Mouse (Mus musculus) MEL (cell line): Measurements from ENCODE around the gene Mrpl44. TPM values are rescaled to one million over a fixed set of nuclear protein-coding genes. Genes with fewer than 3 reads are reported as not detected.

Experiments used
- DNase-seq: peaks from one replicate; pipeline ENCODE4 v3.0.0; 2011; ENCODE audit warnings: low read depth, low spot score
- H3K27ac ChIP-seq: 2 replicates; pipeline ENCODE4 v1.5.1; 2012; ENCODE audit warnings: low read depth, mild to moderate bottlenecking, control low read depth, low read length, moderate library complexity; ENCODE audit not compliant: control insufficient read depth
- H3K27me3 ChIP-seq, 2 experiments: fragments of 150-350 bp in 1 of 2; sonication (generic) in 1 of 2; 2 replicates each; pipeline ENCODE4 v1.6.1; 2012; ENCODE audit warnings: low read length in 2 of 2, mild to moderate bottlenecking in 2 of 2, improper control_type of control experiment in 1 of 2, moderate library complexity in 1 of 2; ENCODE audit not compliant: insufficient read depth in 2 of 2, control insufficient read depth in 1 of 2
- H3K36me3 ChIP-seq, 2 experiments: 2 replicates each; pipeline ENCODE4 v1.6.1; 2012 to 2014; ENCODE audit warnings: low read length in 2 of 2, improper control_type of control experiment in 1 of 2, inconsistent platforms in 1 of 2, mild to moderate bottlenecking in 1 of 2; ENCODE audit not compliant: insufficient read depth in 2 of 2, control insufficient read depth in 1 of 2
- H3K4me1 ChIP-seq, 2 experiments: fragments of 150-350 bp in 1 of 2; sonication (generic) in 1 of 2; 2 replicates each; pipeline ENCODE4 v1.6.1; 2012; ENCODE audit warnings: low read length in 2 of 2, improper control_type of control experiment in 1 of 2, mild to moderate bottlenecking in 1 of 2; ENCODE audit not compliant: insufficient read depth in 2 of 2, control insufficient read depth in 1 of 2
- H3K4me3 ChIP-seq, 2 experiments: fragments of 150-350 bp in 1 of 2; sonication (generic) in 1 of 2; 2 replicates each; pipeline ENCODE4 v1.5.1; 2012; ENCODE audit warnings: low read depth in 2 of 2, low read length in 2 of 2, mild to moderate bottlenecking in 2 of 2, moderate library complexity in 2 of 2, control low read depth in 1 of 2, improper control_type of control experiment in 1 of 2; ENCODE audit not compliant: control insufficient read depth in 1 of 2, insufficient read depth in 1 of 2
- H3K79me2 ChIP-seq: 2 replicates; pipeline ENCODE4 v1.6.1; 2012; ENCODE audit warnings: mild to moderate bottlenecking, low read length, moderate library complexity; ENCODE audit not compliant: control insufficient read depth, poor library complexity, insufficient read depth
- H3K9ac ChIP-seq: 2 replicates; pipeline ENCODE4 v1.6.1; 2012; ENCODE audit warnings: low read depth, mild to moderate bottlenecking, control low read depth, low read length, moderate library complexity; ENCODE audit not compliant: control insufficient read depth, poor library complexity, severe bottlenecking
- H3K9me3 ChIP-seq: fragments of 150-350 bp; sonication (generic); replicated peaks from 2 replicates; pipeline ENCODE4 v1.6.1; 2012; ENCODE audit warnings: mild to moderate bottlenecking, low read length, improper control_type of control experiment, moderate library complexity; ENCODE audit not compliant: insufficient read depth
- BHLHE40 ChIP-seq: IDR thresholded peaks from 2 replicates; pipeline ENCODE4 v1.6.1; 2012; ENCODE audit warnings: low read depth, mild to moderate bottlenecking, inconsistent platforms, low read length, improper control_type of control experiment, borderline replicate concordance
- CHD1 ChIP-seq: IDR thresholded peaks from 2 replicates; pipeline ENCODE4 v1.6.1; 2012; ENCODE audit warnings: low read depth, mild to moderate bottlenecking, inconsistent platforms, low read length, improper control_type of control experiment
- CTCF ChIP-seq, 3 experiments: IDR thresholded peaks in 2 of 3; conservative IDR thresholded peaks in 1 of 3; 2 replicates each; pipeline ENCODE4 v1.5.1; 2011 to 2012; ENCODE audit warnings: low read length in 3 of 3, low read depth in 2 of 3, mild to moderate bottlenecking in 2 of 3, improper control_type of control experiment in 1 of 3, inconsistent platforms in 1 of 3, mixed read lengths in 1 of 3, moderate library complexity in 1 of 3; ENCODE audit not compliant: control insufficient read depth in 1 of 3, insufficient read depth in 1 of 3, poor library complexity in 1 of 3, severe bottlenecking in 1 of 3
- E2F4 ChIP-seq: IDR thresholded peaks from 2 replicates; pipeline ENCODE4 v1.6.1; 2011; ENCODE audit warnings: low read depth, low read length, improper control_type of control experiment, borderline replicate concordance
- ELF1 ChIP-seq: IDR thresholded peaks from 2 replicates; pipeline ENCODE4 v1.6.1; 2014; ENCODE audit warnings: low read depth, mild to moderate bottlenecking, inconsistent platforms, low read length, improper control_type of control experiment, moderate library complexity
- ETS1 ChIP-seq: IDR thresholded peaks from 2 replicates; pipeline ENCODE4 v1.6.1; 2012; ENCODE audit warnings: low read depth, mild to moderate bottlenecking, inconsistent platforms, low read length, improper control_type of control experiment, moderate library complexity
- GABPA ChIP-seq: IDR thresholded peaks from 2 replicates; pipeline ENCODE4 v1.6.1; 2012; ENCODE audit warnings: low read depth, mild to moderate bottlenecking, inconsistent platforms, low read length, improper control_type of control experiment, moderate library complexity
- GATA1 ChIP-seq: IDR thresholded peaks from 2 replicates; pipeline ENCODE4 v1.6.1; 2011; ENCODE audit warnings: low read depth, low read length, improper control_type of control experiment
- HCFC1 ChIP-seq: IDR thresholded peaks from 2 replicates; pipeline ENCODE4 v1.6.1; 2012; ENCODE audit warnings: low read depth, mild to moderate bottlenecking, inconsistent platforms, low read length, improper control_type of control experiment, moderate library complexity
- JUND ChIP-seq: IDR thresholded peaks from 2 replicates; pipeline ENCODE4 v1.6.1; 2011; ENCODE audit warnings: low read depth, mild to moderate bottlenecking, improper control_type of control experiment, low read length
- MAFK ChIP-seq: IDR thresholded peaks from 2 replicates; pipeline ENCODE4 v1.6.1; 2011; ENCODE audit warnings: low read depth, mild to moderate bottlenecking, low read length, improper control_type of control experiment, borderline replicate concordance
- MAX ChIP-seq: IDR thresholded peaks from 2 replicates; pipeline ENCODE4 v1.6.1; 2011; ENCODE audit warnings: low read length, improper control_type of control experiment
- MAZ ChIP-seq: IDR thresholded peaks from 2 replicates; pipeline ENCODE4 v1.6.1; 2012; ENCODE audit warnings: low read depth, mild to moderate bottlenecking, inconsistent platforms, low read length, improper control_type of control experiment
- MEF2A ChIP-seq: IDR thresholded peaks from 2 replicates; pipeline ENCODE4 v1.6.1; 2014; ENCODE audit warnings: low read depth, mild to moderate bottlenecking, inconsistent platforms, low read length, improper control_type of control experiment; ENCODE audit not compliant: poor library complexity, insufficient replicate concordance, severe bottlenecking; ENCODE audit errors: extremely low read depth
- MXI1 ChIP-seq: IDR thresholded peaks from 2 replicates; pipeline ENCODE4 v1.6.1; 2011; ENCODE audit warnings: mild to moderate bottlenecking, low read depth, low read length, improper control_type of control experiment
- MYB ChIP-seq: IDR thresholded peaks from 2 replicates; pipeline ENCODE4 v1.6.1; 2011; ENCODE audit warnings: mild to moderate bottlenecking, low read depth, low read length, improper control_type of control experiment
- MYC ChIP-seq: IDR thresholded peaks from 2 replicates; pipeline ENCODE4 v1.6.1; 2011; ENCODE audit warnings: low read depth, mild to moderate bottlenecking, low read length, improper control_type of control experiment, moderate library complexity
- NELFE ChIP-seq: IDR thresholded peaks from 2 replicates; pipeline ENCODE4 v1.6.1; 2011; ENCODE audit warnings: low read depth, low read length, improper control_type of control experiment
- NRF1 ChIP-seq: IDR thresholded peaks from 2 replicates; pipeline ENCODE4 v1.6.1; 2014; ENCODE audit warnings: low read depth, mild to moderate bottlenecking, inconsistent platforms, low read length, improper control_type of control experiment, moderate library complexity; ENCODE audit not compliant: poor library complexity, insufficient read depth, severe bottlenecking
- POLR2A ChIP-seq, 2 experiments: IDR thresholded peaks; 2 replicates each; pipeline ENCODE4 v1.6.1; 2011 to 2012; ENCODE audit warnings: low read length in 2 of 2, mild to moderate bottlenecking in 2 of 2, control low read depth in 1 of 2, improper control_type of control experiment in 1 of 2, low read depth in 1 of 2, moderate library complexity in 1 of 2; ENCODE audit not compliant: control insufficient read depth in 1 of 2, insufficient read depth in 1 of 2, poor library complexity in 1 of 2
- POLR2AphosphoS5 ChIP-seq: IDR thresholded peaks from 2 replicates; pipeline ENCODE4 v1.6.1; 2012; ENCODE audit warnings: low read depth, borderline replicate concordance, mild to moderate bottlenecking, inconsistent platforms, low read length, moderate library complexity, mixed read lengths
- RAD21 ChIP-seq: IDR thresholded peaks from 2 replicates; pipeline ENCODE4 v1.6.1; 2011; ENCODE audit warnings: mild to moderate bottlenecking, low read depth, low read length, improper control_type of control experiment
- RCOR1 ChIP-seq: IDR thresholded peaks from 2 replicates; pipeline ENCODE4 v1.6.1; 2012; ENCODE audit warnings: low read depth, mild to moderate bottlenecking, inconsistent platforms, low read length, improper control_type of control experiment
- SMC3 ChIP-seq: IDR thresholded peaks from 2 replicates; pipeline ENCODE4 v1.6.1; 2011; ENCODE audit warnings: low read depth, low read length, improper control_type of control experiment
- TAL1 ChIP-seq: IDR thresholded peaks from 2 replicates; pipeline ENCODE4 v1.6.1; 2012; ENCODE audit warnings: mild to moderate bottlenecking, inconsistent platforms, low read length, moderate library complexity, mixed read lengths
- TBP ChIP-seq: IDR thresholded peaks from 2 replicates; pipeline ENCODE4 v1.8.0; 2011; ENCODE audit warnings: low read depth, low read length, improper control_type of control experiment
- UBTF ChIP-seq: IDR thresholded peaks from 2 replicates; pipeline ENCODE4 v1.6.1; 2012; ENCODE audit warnings: low read depth, mild to moderate bottlenecking, inconsistent platforms, low read length, improper control_type of control experiment, moderate library complexity, borderline replicate concordance; ENCODE audit not compliant: insufficient read depth
- USF1 ChIP-seq: IDR thresholded peaks from 2 replicates; pipeline ENCODE4 v1.6.1; 2014; ENCODE audit warnings: low read depth, mild to moderate bottlenecking, inconsistent platforms, low read length, improper control_type of control experiment, moderate library complexity
- ZC3H11A ChIP-seq: IDR thresholded peaks from 2 replicates; pipeline ENCODE4 v1.6.1; 2012; ENCODE audit warnings: low read depth, mild to moderate bottlenecking, inconsistent platforms, low read length, improper control_type of control experiment
- ZKSCAN1 ChIP-seq: IDR thresholded peaks from 2 replicates; pipeline ENCODE4 v1.6.1; 2012; ENCODE audit warnings: low read depth, mild to moderate bottlenecking, inconsistent platforms, low read length, improper control_type of control experiment, moderate library complexity
- ZNF384 ChIP-seq: IDR thresholded peaks from 2 replicates; pipeline ENCODE4 v1.6.1; 2012; ENCODE audit warnings: low read depth, mild to moderate bottlenecking, inconsistent platforms, low read length, improper control_type of control experiment
- polyA plus RNA-seq, 2 experiments: library from polyadenylated mRNA; stranded (reverse) in 1 of 2; unstranded in 1 of 2; fragments of >175 nt in 1 of 2; fragments of >200 nt in 1 of 2; gene quantifications; 2 replicates each; pipeline versions ENCODE4 v1.2.1 to v1.2.4; 2012; ENCODE audit warnings: low replicate concordance in 2 of 2, low read depth in 1 of 2; ENCODE audit not compliant: insufficient read length in 2 of 2, insufficient read depth in 1 of 2, missing spikeins in 1 of 2
- total RNA-seq: library from RNA; depleted of rRNA; stranded (reverse); fragments of 300-350 nt; gene quantifications from 2 replicates; pipeline ENCODE4 v1.2.3, GENCODE M21; 2012

The Mrpl44 gene
- total and polyA plus RNA-seq, 3 experiments, result 52.6 to 63.2 TPM; not detected in 1

DNA sequence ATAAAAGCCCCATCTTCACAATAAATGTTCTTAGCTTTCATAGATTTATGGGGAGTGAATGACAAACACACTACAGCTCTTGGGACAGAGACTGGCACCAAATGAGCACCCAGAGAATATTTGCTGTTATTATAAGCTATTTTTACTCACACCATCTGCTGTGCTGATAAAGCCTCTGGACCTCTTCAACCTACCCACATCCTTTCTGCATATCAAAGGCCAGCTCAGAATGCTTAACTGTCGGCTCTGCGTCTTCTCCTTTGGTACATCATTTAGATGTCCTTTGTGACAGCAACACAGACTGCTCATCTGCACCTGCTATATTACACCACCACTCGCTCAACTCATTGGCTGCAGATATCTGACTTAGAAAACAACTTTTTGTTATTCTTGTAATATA lies 21.3 kb downstream of the Mrpl44 start:
- H3K27me3 ChIP-seq, result no peaks in the 10 kb centered on the region
- H3K4me3 ChIP-seq, result no peak overlapping the region
- no peak for TF ChIP-seq CTCF (IDR thresholded peaks at IDR 0.05 in 2 of 3, conservative IDR thresholded peaks at IDR 0.05 in 1 of 3; ENCODE audit: control insufficient read depth in 1 of 3, insufficient read depth in 1 of 3, low read depth in 2 of 3, low read length in 3 of 3, poor library complexity in 1 of 3, severe bottlenecking in 1 of 3)
- TF ChIP-seq SMC3, result no peak
- TF ChIP-seq POLR2A (IDR thresholded peaks at IDR 0.05; ENCODE audit: control insufficient read depth in 1 of 2, insufficient read depth in 1 of 2, low read depth in 1 of 2, low read length in 2 of 2, poor library complexity in 1 of 2), result no peak
- no peak for TF ChIP-seq MAX
- no peak for TF ChIP-seq MYC
- TF ChIP-seq TBP, result no peak
- no peak for TF ChIP-seq ZC3H11A
- TF ChIP-seq MAZ, result no peak
- TF ChIP-seq USF1, result no peak
- TF ChIP-seq MEF2A, result no peak
- TF ChIP-seq ETS1, result no peak
- no peak for TF ChIP-seq MAFK
- no peak for TF ChIP-seq RAD21
- TF ChIP-seq JUND, result no peak
- no peak for TF ChIP-seq HCFC1
- TF ChIP-seq MYB, result no peak
- TF ChIP-seq TAL1, result no peak
- no peak for TF ChIP-seq MXI1
- TF ChIP-seq CHD1, result no peak
- no peak for TF ChIP-seq BHLHE40
- DNase-seq, result no peak
- no peaks in the 10 kb centered on the region for H3K9me3 ChIP-seq
- H3K4me1 ChIP-seq, result no peaks in the 10 kb centered on the region
- no peaks in the 10 kb centered on the region for H3K79me2 ChIP-seq
- H3K9ac ChIP-seq, result no peak overlapping the region
- H3K36me3 ChIP-seq, result no peaks in the 10 kb centered on the region
- H3K27ac ChIP-seq, result no peak overlapping the region

DNA sequence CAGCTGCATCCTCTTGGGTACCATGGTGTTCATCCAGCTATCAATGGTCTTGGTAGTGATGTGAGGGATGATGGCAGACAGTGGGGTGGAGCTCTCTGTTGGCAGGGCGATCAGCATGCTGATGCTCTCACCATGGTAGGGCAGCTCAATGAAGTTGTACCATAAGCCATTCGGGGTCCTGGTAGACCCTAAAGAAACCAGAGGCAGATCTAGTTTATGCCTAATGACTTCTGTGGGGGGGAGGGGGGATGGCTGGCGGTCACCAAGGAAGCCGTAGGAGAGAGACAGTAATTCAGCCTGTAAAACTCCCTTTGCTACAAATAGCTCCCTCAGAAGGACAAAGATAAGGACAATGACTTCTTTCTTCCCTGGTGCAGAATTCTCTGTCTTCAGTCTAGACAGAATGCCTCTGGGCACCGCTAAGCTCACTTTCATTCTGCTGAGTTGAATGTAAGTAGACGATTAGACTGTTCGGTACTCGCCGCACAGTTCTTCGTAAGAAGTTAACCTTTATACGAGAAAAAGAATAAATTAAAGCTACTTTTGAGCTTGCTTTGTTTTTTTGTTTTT lies 27.1 kb downstream of the Mrpl44 start:
- no peaks in the 10 kb centered on the region for H3K36me3 ChIP-seq
- H3K4me3 ChIP-seq, result no peak overlapping the region

More for the DNA sequence above, 27.1 kb downstream of the Mrpl44 start:
- Histone ChIP-seq H3K79me2 (no peaks in the 10 kb centered on the region), H3K27ac (no peak overlapping the region), H3K9me3 (no peaks in the 10 kb centered on the region), H3K27me3 (no peaks in the 10 kb centered on the region), H3K9ac (no peak overlapping the region), H3K4me1 (no peaks in the 10 kb centered on the region)
- DNase-seq, result no peak
- TF ChIP-seq BHLHE40 (no peak), ETS1 (no peak), NELFE (no peak), MAZ (no peak), USF1 (no peak), POLR2AphosphoS5 (no peak), E2F4 (no peak), CTCF (IDR thresholded peaks at IDR 0.05 in 2 of 3, conservative IDR thresholded peaks at IDR 0.05 in 1 of 3; ENCODE audit: control insufficient read depth in 1 of 3, insufficient read depth in 1 of 3, low read depth in 2 of 3, low read length in 3 of 3, poor library complexity in 1 of 3, severe bottlenecking in 1 of 3) (no peak), RCOR1 (no peak), MYC (no peak), UBTF (no peak), GATA1 (no peak), ELF1 (no peak), ZNF384 (no peak), MAX (no peak), ZKSCAN1 (no peak), GABPA (no peak), TAL1 (no peak), MAFK (no peak), NRF1 (no peak)
